Mouse (Mus musculus): ENCODE measurements around the gene Pam.

- TF ChIP-seq CTCF (IDR thresholded peaks at IDR 0.05; ENCODE audit: borderline replicate concordance, insufficient read depth, low read depth, low read length) (no peak), POLR2A (IDR thresholded peaks at IDR 0.05; ENCODE audit: borderline replicate concordance, insufficient read depth, low read length) (no peak)
Observed at GRCm38 (mm10) chr1:98099441-98099840, 4.0 kb upstream of the Pam start.

Data from cerebellum, adult 2 months (tissue).